Comparison of ENCODE assay signal across 8 mouse cellular contexts in genomic region chr10:20927894-20928293, GRCm38 (mm10). TPM values are rescaled to one million over a fixed set of nuclear protein-coding genes. Genes with fewer than 3 reads are reported as not detected.
DNase-seq lines count a peak whose midpoint lies in the region; ATAC-seq lines count a peak whose summit lies in the region.

No protein-coding gene starts in this region.

- H3K36me3 ChIP-seq in midbrain, embryonic 15.5 days (replicated peaks): no peaks in the 10 kb centered on the region
- H3K36me3 ChIP-seq in midbrain, embryonic 10.5 days: no peaks in the 10 kb centered on the region

- no peaks in the 10 kb centered on the region for H3K27me3 ChIP-seq in midbrain, embryonic 15.5 days (replicated peaks)
- H3K27me3 ChIP-seq in midbrain, embryonic 10.5 days (ENCODE audit: low read depth, poor library complexity, severe bottlenecking): no peaks in the 10 kb centered on the region

- no peak overlapping the region for H3K4me3 ChIP-seq in midbrain, embryonic 15.5 days
- H3K4me3 ChIP-seq in midbrain, embryonic 10.5 days: no peak overlapping the region

- 41% methylated on average over 4 of the region's 4 CpGs for WGBS in midbrain, embryonic 15.5 days
- 60% methylated on average over 4 of the region's 4 CpGs for WGBS in midbrain, embryonic 10.5 days

- H3K4me1 ChIP-seq in midbrain, embryonic 15.5 days: no peaks in the 10 kb centered on the region; the same call in 1 of the 2 replicates
- no peaks in the 10 kb centered on the region for H3K4me1 ChIP-seq in midbrain, embryonic 10.5 days

- H3K4me2 ChIP-seq in midbrain, embryonic 15.5 days: no peak overlapping the region

- H3K27ac ChIP-seq in midbrain, embryonic 15.5 days: no peak overlapping the region
- H3K27ac ChIP-seq in midbrain, embryonic 10.5 days (replicated peaks): no peak overlapping the region

- DNase-seq in heart, adult 18-20 months: peak; percentile 9 to 67
- no peak for DNase-seq in heart, adult 11 months
- DNase-seq in midbrain, embryonic 10.5 days (ENCODE audit: low spot score): no peak
- peak; percentile 63 for DNase-seq in retina, postnatal 1 day
- DNase-seq in gastrocnemius, postnatal 25 days: no peak

- H3K9ac ChIP-seq in midbrain, embryonic 15.5 days: no peak overlapping the region

- ATAC-seq in midbrain, embryonic 15.5 days (replicated peaks): peak; percentile 62
- ATAC-seq in granulocyte monocyte progenitor cell, adult 5-6 weeks (replicated peaks; ENCODE audit: poor library complexity, severe bottlenecking): peak; percentile 27; the same call in 1 of the 2 replicates
- ATAC-seq in megakaryocyte, adult 5-6 weeks (ENCODE audit: poor library complexity, severe bottlenecking): no peak

- no peaks in the 10 kb centered on the region for H3K9me3 ChIP-seq in midbrain, embryonic 15.5 days
- no peaks in the 10 kb centered on the region for H3K9me3 ChIP-seq in midbrain, embryonic 10.5 days (replicated peaks)

RNA-seq across cellular contexts. Expression of gene Ahi1, which starts 24.5 kb away (rescaled TPM):
- 1 to 10 TPM; 1.4 to 2.1 TPM for total RNA-seq in heart, adult 18-20 months (2021)
- polyA plus RNA-seq in midbrain, embryonic 15.5 days (2015; fragmentation: Nextera tagmentation; extraction: Ambion mirVana): 107 and 117 TPM in 2 replicates
- 17.8 and 21.0 TPM in 2 replicates for polyA plus RNA-seq in midbrain, embryonic 10.5 days (2016; fragmentation: Nextera tagmentation; extraction: Ambion mirVana)
- 7.2 and 11.5 TPM in 2 replicates for total RNA-seq in granulocyte monocyte progenitor cell, adult 5-6 weeks (2014; fragmentation: Nextera tagmentation)
- 4.5 and 6.8 TPM in 2 replicates for total RNA-seq in granulocyte monocyte progenitor cell, adult 5-6 weeks (2017)
- total RNA-seq in megakaryocyte, adult 5-6 weeks (2015): 3.3 TPM in 2 replicates
- 3.3 TPM in 2 replicates for total RNA-seq in megakaryocyte, adult 5-6 weeks (2017)
- total RNA-seq in gastrocnemius, postnatal 25 days (2021): 1 to 10 TPM in 1 of 2 experiments, under 1 TPM in 1; 0.87 to 1.4 TPM

Comparison
In these comparisons a context has a peak if more than half of its experiments do, and no peak if none do; other contexts are left out.
1. DNase-seq: peak in heart, adult 18-20 months (2 of 2) and retina, postnatal 1 day (single experiment); none in heart, adult 11 months (single experiment), midbrain, embryonic 10.5 days (single experiment) and gastrocnemius, postnatal 25 days (single experiment).